Mouse (Mus musculus): ENCODE data around the gene Ugt1a9. TPM values are rescaled to one million over a fixed set of nuclear protein-coding genes. Genes with fewer than 3 reads are reported as not detected.

Ugt1a9 gene
- polyA plus RNA-seq, 1 experiment from 2014 or later = not detected

- no peaks in the 10 kb centered on the region for H3K9me3 ChIP-seq (ENCODE audit: control insufficient read depth, low read length)
- 86% methylated on average over 1 of the region's 1 CpGs for WGBS
- H3K27me3 ChIP-seq (ENCODE audit: control insufficient read depth, insufficient read depth, low read length) = no peaks in the 10 kb centered on the region
- DNase-seq (ENCODE audit: low spot score) = no peak
- H3K4me2 ChIP-seq (replicated peaks) = no peak overlapping the region
- H3K36me3 ChIP-seq (replicated peaks; ENCODE audit: control insufficient read depth, insufficient read depth) = no peaks in the 10 kb centered on the region
- ATAC-seq (ENCODE audit: low FRiP score) = no peak
- H3K9ac ChIP-seq = no peak overlapping the region
- no peak overlapping the region for H3K27ac ChIP-seq
- H3K4me3 ChIP-seq (replicated peaks; ENCODE audit: low read length) = no peak overlapping the region
- no peaks in the 10 kb centered on the region for H3K4me1 ChIP-seq (replicated peaks; ENCODE audit: control insufficient read depth, insufficient read depth, low read length)
Measured at GRCm38 (mm10) chr1:88195687-88196086, 125.1 kb downstream of the Ugt1a9 start.

- WGBS = 81% methylated on average over 3 of the region's 3 CpGs
- ATAC-seq (ENCODE audit: low FRiP score) = no peak
- H3K4me1 ChIP-seq (replicated peaks; ENCODE audit: control insufficient read depth, insufficient read depth, low read length) = no peaks in the 10 kb centered on the region
Measured at GRCm38 (mm10) chr1:88197443-88197842, 126.8 kb downstream of the Ugt1a9 start.

GRCm38 (mm10) chr1:88199996-88200395, 129.4 kb downstream of the Ugt1a9 start:
- no peaks in the 10 kb centered on the region for H3K27me3 ChIP-seq (ENCODE audit: control insufficient read depth, insufficient read depth, low read length)
- no peak for ATAC-seq (ENCODE audit: low FRiP score)
- no peak overlapping the region for H3K27ac ChIP-seq
- H3K9me3 ChIP-seq (ENCODE audit: control insufficient read depth, low read length) = peaks cover 13% of the 10 kb centered on the region; the same call in 1 of the 2 replicates
- no peaks in the 10 kb centered on the region for H3K36me3 ChIP-seq (replicated peaks; ENCODE audit: control insufficient read depth, insufficient read depth)
- H3K4me2 ChIP-seq (replicated peaks) = no peak overlapping the region
- 81% methylated on average over 2 of the region's 2 CpGs for WGBS
- H3K4me1 ChIP-seq (replicated peaks; ENCODE audit: control insufficient read depth, insufficient read depth, low read length) = no peaks in the 10 kb centered on the region
- no peak for DNase-seq (ENCODE audit: low spot score)
- no peak overlapping the region for H3K4me3 ChIP-seq (replicated peaks; ENCODE audit: low read length)
- no peak overlapping the region for H3K9ac ChIP-seq

More at GRCm38 (mm10) chr1:88197443-88197842, 126.8 kb downstream of the Ugt1a9 start:
- Histone ChIP-seq H3K9ac (no peak overlapping the region), H3K4me3 (replicated peaks; ENCODE audit: low read length) (no peak overlapping the region), H3K9me3 (ENCODE audit: control insufficient read depth, low read length) (no peaks in the 10 kb centered on the region), H3K36me3 (replicated peaks; ENCODE audit: control insufficient read depth, insufficient read depth) (no peaks in the 10 kb centered on the region), H3K27ac (no peak overlapping the region), H3K27me3 (ENCODE audit: control insufficient read depth, insufficient read depth, low read length) (no peaks in the 10 kb centered on the region), H3K4me2 (replicated peaks) (no peak overlapping the region)
- no peak for DNase-seq (ENCODE audit: low spot score)

GRCm38 (mm10) chr1:88200456-88200855, 129.9 kb downstream of the Ugt1a9 start, which contains the start of gene Ugt1a2:
Gene Ugt1a2, plus strand, starts transcription at chr1:88200601.
- H3K9me3 ChIP-seq (ENCODE audit: control insufficient read depth, low read length) = peaks cover 14% of the 10 kb centered on the region; the same call in 1 of the 2 replicates
- H3K9ac ChIP-seq = no peak within 1 kb of the TSS
- no peak for ATAC-seq (ENCODE audit: low FRiP score)
- no peak within 1 kb of the TSS for H3K4me3 ChIP-seq (replicated peaks; ENCODE audit: low read length)
- no peak within 1 kb of the TSS for H3K4me2 ChIP-seq (replicated peaks)
- H3K36me3 ChIP-seq (replicated peaks; ENCODE audit: control insufficient read depth, insufficient read depth) = no peaks in the 10 kb centered on the region
- H3K27me3 ChIP-seq (ENCODE audit: control insufficient read depth, insufficient read depth, low read length) = no peaks in the 10 kb centered on the region
- WGBS = 89% methylated on average over 7 of the region's 7 CpGs
- no peak within 1 kb of the TSS for H3K27ac ChIP-seq
- no peak for DNase-seq (ENCODE audit: low spot score)
- no peaks in the 10 kb centered on the region for H3K4me1 ChIP-seq (replicated peaks; ENCODE audit: control insufficient read depth, insufficient read depth, low read length)

GRCm38 (mm10) chr1:88205294-88205922, 134.8 kb downstream of the Ugt1a9 start, which contains the start of gene Dnajb3:
Gene Dnajb3, minus strand, starts transcription at chr1:88205782.
- Histone ChIP-seq H3K4me3 (replicated peaks; ENCODE audit: low read length) (peak within 1 kb of the TSS; percentile 39), H3K9me3 (ENCODE audit: control insufficient read depth, low read length) (peaks cover 17% of the 10 kb centered on the region; the same call in 1 of the 2 replicates), H3K9ac (peak within 1 kb of the TSS; percentile 62), H3K4me1 (replicated peaks; ENCODE audit: control insufficient read depth, insufficient read depth, low read length) (no peaks in the 10 kb centered on the region), H3K4me2 (replicated peaks) (peak within 1 kb of the TSS; percentile 67), H3K27ac (peak within 1 kb of the TSS; percentile 18; the same call in 1 of the 2 replicates), H3K27me3 (ENCODE audit: control insufficient read depth, insufficient read depth, low read length) (no peaks in the 10 kb centered on the region), H3K36me3 (replicated peaks; ENCODE audit: control insufficient read depth, insufficient read depth) (no peaks in the 10 kb centered on the region)
- ATAC-seq (ENCODE audit: low FRiP score) (peak; percentile 100), DNase-seq (ENCODE audit: low spot score) (peak; percentile 87)
- 5% methylated on average over 62 of the region's 62 CpGs for WGBS

GRCm38 (mm10) chr1:88206843-88207479, 136.4 kb downstream of the Ugt1a9 start:
- ATAC-seq (ENCODE audit: low FRiP score) (no peak), DNase-seq (ENCODE audit: low spot score) (no peak)
- peaks cover 25% of the 10 kb centered on the region for H3K9me3 ChIP-seq (ENCODE audit: control insufficient read depth, low read length)
- 85% methylated on average over 2 of the region's 2 CpGs for WGBS
- H3K9ac ChIP-seq = no peak overlapping the region
- H3K27me3 ChIP-seq (ENCODE audit: control insufficient read depth, insufficient read depth, low read length) = no peaks in the 10 kb centered on the region
- H3K27ac ChIP-seq = no peak overlapping the region
- no peak overlapping the region for H3K4me2 ChIP-seq (replicated peaks)
- no peak overlapping the region for H3K4me3 ChIP-seq (replicated peaks; ENCODE audit: low read length)
- no peaks in the 10 kb centered on the region for H3K4me1 ChIP-seq (replicated peaks; ENCODE audit: control insufficient read depth, insufficient read depth, low read length)
- H3K36me3 ChIP-seq (replicated peaks; ENCODE audit: control insufficient read depth, insufficient read depth) = no peaks in the 10 kb centered on the region

GRCm38 (mm10) chr1:88211812-88212211, 141.2 kb downstream of the Ugt1a9 start, which contains the start of gene Ugt1a1:
Gene Ugt1a1, plus strand, starts transcription at chr1:88211959.
- ATAC-seq (ENCODE audit: low FRiP score) = 0 out of 2 replicates have a peak, but pooled peaks have one; percentile 7
- Histone ChIP-seq H3K9me3 (ENCODE audit: control insufficient read depth, low read length) (peaks cover 53% of the 10 kb centered on the region), H3K4me3 (replicated peaks; ENCODE audit: low read length) (no peak within 1 kb of the TSS), H3K27me3 (ENCODE audit: control insufficient read depth, insufficient read depth, low read length) (no peaks in the 10 kb centered on the region), H3K4me2 (replicated peaks) (no peak within 1 kb of the TSS), H3K4me1 (replicated peaks; ENCODE audit: control insufficient read depth, insufficient read depth, low read length) (no peaks in the 10 kb centered on the region), H3K27ac (no peak within 1 kb of the TSS), H3K36me3 (replicated peaks; ENCODE audit: control insufficient read depth, insufficient read depth) (no peaks in the 10 kb centered on the region), H3K9ac (no peak within 1 kb of the TSS)
- WGBS = 68% methylated on average over 8 of the region's 8 CpGs
- DNase-seq (ENCODE audit: low spot score) = no peak

- 62% methylated on average over 8 of the region's 8 CpGs for WGBS
- H3K4me2 ChIP-seq (replicated peaks) = no peak overlapping the region
- H3K27me3 ChIP-seq (ENCODE audit: control insufficient read depth, insufficient read depth, low read length) = no peaks in the 10 kb centered on the region
- H3K9ac ChIP-seq = no peak overlapping the region
- ATAC-seq (ENCODE audit: low FRiP score) (peak; percentile 22; the same call in 1 of the 2 replicates), DNase-seq (ENCODE audit: low spot score) (peak; percentile 23)
- no peaks in the 10 kb centered on the region for H3K36me3 ChIP-seq (replicated peaks; ENCODE audit: control insufficient read depth, insufficient read depth)
- no peak overlapping the region for H3K27ac ChIP-seq
- H3K9me3 ChIP-seq (ENCODE audit: control insufficient read depth, low read length) = peaks cover 53% of the 10 kb centered on the region
- H3K4me1 ChIP-seq (replicated peaks; ENCODE audit: control insufficient read depth, insufficient read depth, low read length) = no peaks in the 10 kb centered on the region
- no peak overlapping the region for H3K4me3 ChIP-seq (replicated peaks; ENCODE audit: low read length)
Measured at GRCm38 (mm10) chr1:88212341-88213045, 141.9 kb downstream of the Ugt1a9 start.

GRCm38 (mm10) chr1:88213061-88213460, 142.5 kb downstream of the Ugt1a9 start:
- Histone ChIP-seq H3K4me1 (replicated peaks; ENCODE audit: control insufficient read depth, insufficient read depth, low read length) (no peaks in the 10 kb centered on the region), H3K4me3 (replicated peaks; ENCODE audit: low read length) (no peak overlapping the region), H3K9me3 (ENCODE audit: control insufficient read depth, low read length) (peaks cover 53% of the 10 kb centered on the region), H3K9ac (no peak overlapping the region), H3K4me2 (replicated peaks) (no peak overlapping the region), H3K27ac (no peak overlapping the region), H3K27me3 (ENCODE audit: control insufficient read depth, insufficient read depth, low read length) (no peaks in the 10 kb centered on the region), H3K36me3 (replicated peaks; ENCODE audit: control insufficient read depth, insufficient read depth) (no peaks in the 10 kb centered on the region)
- DNase-seq (ENCODE audit: low spot score) (no peak), ATAC-seq (ENCODE audit: low FRiP score) (no peak)
- 83% methylated on average over 1 of the region's 1 CpGs for WGBS
